Mouse (Mus musculus) liver, postnatal 0 days (tissue): ENCODE measurements at regions not wholly inside any gene's neighbourhood (a gene's known extent, or its start where the extent isn't known, plus 50 kb on each side); places are given as distances from the start of the nearest gene placed in this dataset.

Source experiments
- ATAC-seq: fragments of 200-750 bp; cut with Nextera tagmentation; 2 replicates; pipeline ENCODE4 v1.8.0; 2017; ENCODE audit warnings: mild to moderate bottlenecking, moderate library complexity
- DNase-seq: peaks from one replicate; pipeline ENCODE4 v3.0.0-alpha.2; 2016
- H3K27ac ChIP-seq: fragments of 300-500 bp; sonication (generic); 2 replicates; pipeline ENCODE4 v1.5.1; 2014; ENCODE audit warnings: antibody characterized with exemption, moderate library complexity, mild to moderate bottlenecking, low read depth
- H3K27me3 ChIP-seq: fragments of 300-500 bp; sonication (generic); 2 replicates; pipeline ENCODE4 v1.6.1; 2014; ENCODE audit warnings: low read length, control low read depth, mixed read lengths; ENCODE audit not compliant: insufficient read depth
- H3K36me3 ChIP-seq: fragments of 300-500 bp; sonication (generic); replicated peaks from 2 replicates; pipeline ENCODE4 v1.6.1; 2014; ENCODE audit warnings: mild to moderate bottlenecking, control low read depth, low read length, moderate library complexity, mixed read lengths; ENCODE audit not compliant: insufficient read depth
- H3K4me1 ChIP-seq: fragments of 300-500 bp; sonication (generic); 2 replicates; pipeline ENCODE4 v1.6.1; 2014; ENCODE audit warnings: antibody characterized with exemption, mild to moderate bottlenecking, control low read depth; ENCODE audit not compliant: insufficient read depth
- H3K4me2 ChIP-seq: fragments of 300-500 bp; sonication (generic); 2 replicates; pipeline ENCODE4 v1.6.1; 2014; ENCODE audit warnings: low read depth, mild to moderate bottlenecking, low read length, moderate library complexity, mixed read lengths
- H3K4me3 ChIP-seq: fragments of 300-500 bp; sonication (generic); 2 replicates; pipeline ENCODE4 v1.5.1; 2014; ENCODE audit warnings: low read depth, low read length
- H3K9ac ChIP-seq: fragments of 300-500 bp; sonication (generic); replicated peaks from 2 replicates; pipeline ENCODE4 v1.6.1; 2014; ENCODE audit warnings: mild to moderate bottlenecking, moderate library complexity
- H3K9me3 ChIP-seq: fragments of 300-500 bp; sonication (generic); 2 replicates; pipeline ENCODE4 v1.6.1; 2016; ENCODE audit warnings: mild to moderate bottlenecking, control low read depth, low read length, mixed read lengths
- CTCF ChIP-seq: sonication (generic); IDR thresholded peaks from 2 replicates; pipeline ENCODE4 v1.5.1; 2016; ENCODE audit warnings: antibody characterized with exemption, low read depth
- EP300 ChIP-seq: IDR thresholded peaks from 2 replicates; pipeline ENCODE4 v1.6.1; 2016; ENCODE audit warnings: antibody characterized with exemption, low read depth, mild to moderate bottlenecking
- WGBS: fragments of 180-500 bp; shearing (Covaris S2); extraction: QIAGEN DNeasy Blood & Tissue Kit; methylation state at CpG from one replicate; pipeline ENCODE4 v1.1.7; 2014; ENCODE audit not compliant: insufficient replicate concordance; 5-methylcytosine and 5-hydroxymethylcytosine counted together

DNA sequence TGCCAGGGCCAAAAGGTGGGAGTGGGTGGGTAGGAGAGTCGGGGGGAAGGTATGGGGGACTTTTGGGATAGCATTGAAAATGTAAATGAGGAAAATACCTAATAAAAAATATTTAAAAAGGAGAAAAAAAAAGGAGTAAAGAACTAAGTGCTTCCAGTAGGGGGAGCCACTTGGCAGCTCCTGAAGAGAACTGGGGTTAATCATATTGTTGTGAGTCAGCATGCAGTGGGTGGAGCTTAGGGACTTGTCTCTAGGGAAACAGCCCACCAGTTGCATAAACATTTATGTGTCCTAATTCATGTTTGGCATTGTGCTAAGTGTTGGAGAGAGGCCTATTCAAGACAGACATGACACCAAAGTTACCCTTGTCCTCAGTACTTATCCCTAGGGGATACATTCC, 466.0 kb upstream of the Gulo start:
- Histone ChIP-seq H3K9ac (no peak overlapping the region), H3K27me3 (no peaks in the 10 kb centered on the region), H3K9me3 (no peaks in the 10 kb centered on the region), H3K4me1 (no peaks in the 10 kb centered on the region), H3K36me3 (no peaks in the 10 kb centered on the region), H3K4me3 (no peak overlapping the region), H3K27ac (no peak overlapping the region), H3K4me2 (no peak overlapping the region)
- ATAC-seq: no peak
- DNase-seq: peak; percentile 19
- 35% methylated on average over 1 of the region's 1 CpGs for WGBS
- TF ChIP-seq CTCF (peak; percentile 33), EP300 (no peak)

DNA sequence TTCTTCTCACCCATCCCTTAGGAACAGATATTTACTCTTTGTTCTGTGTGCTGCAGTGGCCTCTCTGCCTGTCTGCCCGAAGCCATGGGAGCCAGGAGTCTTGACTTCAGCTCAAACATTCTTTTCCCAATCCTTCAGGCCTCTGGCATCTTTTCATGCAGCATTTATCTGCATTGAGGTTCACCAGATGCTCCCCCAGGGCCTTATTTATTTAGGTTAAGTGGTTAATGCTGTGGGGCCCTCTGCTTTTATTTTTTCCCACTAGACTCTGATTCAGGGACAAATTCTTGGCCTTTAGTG, 464.2 kb upstream of the Gulo start:
- Histone ChIP-seq H3K4me2 (no peak overlapping the region), H3K27ac (no peak overlapping the region), H3K36me3 (no peaks in the 10 kb centered on the region), H3K9me3 (no peaks in the 10 kb centered on the region), H3K4me3 (no peak overlapping the region), H3K9ac (no peak overlapping the region), H3K4me1 (no peaks in the 10 kb centered on the region), H3K27me3 (no peaks in the 10 kb centered on the region)
- ATAC-seq (no peak), DNase-seq (no peak)
- WGBS: 38% methylated on average over 1 of the region's 1 CpGs
- no peak for TF ChIP-seq EP300
- TF ChIP-seq CTCF: no peak

- Histone ChIP-seq H3K9me3 (no peaks in the 10 kb centered on the region), H3K4me1 (no peaks in the 10 kb centered on the region), H3K27ac (no peak overlapping the region), H3K4me2 (no peak overlapping the region), H3K4me3 (no peak overlapping the region), H3K9ac (no peak overlapping the region), H3K27me3 (no peaks in the 10 kb centered on the region), H3K36me3 (no peaks in the 10 kb centered on the region)
- DNase-seq (no peak), ATAC-seq (no peak)
- WGBS: 60% methylated on average over 5 of the region's 5 CpGs
- TF ChIP-seq EP300 (no peak), CTCF (no peak)
These were observed 463.7 kb upstream of the Gulo start for GRCm38 (mm10) chr14:66472537-66473250.

DNA sequence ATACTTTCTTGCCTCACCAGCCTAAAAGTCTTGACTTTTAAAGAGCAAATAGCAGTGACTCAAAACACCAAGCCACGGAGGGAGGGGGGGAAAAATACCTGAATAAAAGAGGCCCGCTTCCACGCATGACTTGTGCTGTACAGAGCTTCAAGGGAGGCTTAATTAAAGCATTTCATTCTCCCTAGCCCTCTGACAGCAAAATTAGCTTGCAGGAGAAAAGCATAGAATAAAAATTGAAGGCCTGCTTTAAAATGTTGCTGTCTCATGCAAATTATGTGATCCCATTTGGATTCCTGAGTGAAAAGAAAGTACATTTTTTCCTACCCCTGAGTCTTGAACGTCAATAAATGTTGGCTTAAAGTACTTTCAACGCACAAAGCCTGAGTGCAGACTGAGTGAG, 453.1 kb upstream of the Gulo start:
- H3K36me3 ChIP-seq: no peaks in the 10 kb centered on the region
- WGBS: 77% methylated on average over 5 of the region's 5 CpGs
- TF ChIP-seq CTCF: no peak
- no peak for TF ChIP-seq EP300
- H3K9me3 ChIP-seq: peaks cover 2% of the 10 kb centered on the region; the same call in 1 of the 2 replicates
- H3K27ac ChIP-seq: no peak overlapping the region
- H3K4me1 ChIP-seq: no peaks in the 10 kb centered on the region
- no peak overlapping the region for H3K9ac ChIP-seq
- no peaks in the 10 kb centered on the region for H3K27me3 ChIP-seq
- no peak overlapping the region for H3K4me2 ChIP-seq
- no peak for DNase-seq
- H3K4me3 ChIP-seq: no peak overlapping the region
- ATAC-seq: no peak

GRCm38 (mm10) chr14:66460795-66461194, 451.8 kb upstream of the Gulo start:
- ATAC-seq: no peak
- no peak overlapping the region for H3K4me3 ChIP-seq
- no peak overlapping the region for H3K27ac ChIP-seq
- H3K4me2 ChIP-seq: no peak overlapping the region
- H3K36me3 ChIP-seq: no peaks in the 10 kb centered on the region
- WGBS: 80% methylated on average over 3 of the region's 3 CpGs
- no peak for TF ChIP-seq CTCF
- no peak for TF ChIP-seq EP300
- no peak for DNase-seq
- H3K9me3 ChIP-seq: peaks cover 2% of the 10 kb centered on the region; the same call in 1 of the 2 replicates
- H3K27me3 ChIP-seq: no peaks in the 10 kb centered on the region
- H3K4me1 ChIP-seq: no peaks in the 10 kb centered on the region
- no peak overlapping the region for H3K9ac ChIP-seq

GRCm38 (mm10) chr14:66458696-66459095, 449.7 kb upstream of the Gulo start:
- 72% methylated on average over 4 of the region's 4 CpGs for WGBS
- Histone ChIP-seq H3K27ac (no peak overlapping the region), H3K4me3 (no peak overlapping the region), H3K9me3 (peaks cover 2% of the 10 kb centered on the region; the same call in 1 of the 2 replicates), H3K4me1 (no peaks in the 10 kb centered on the region), H3K4me2 (no peak overlapping the region), H3K36me3 (no peaks in the 10 kb centered on the region), H3K9ac (no peak overlapping the region), H3K27me3 (no peaks in the 10 kb centered on the region)
- no peak for ATAC-seq
- TF ChIP-seq EP300 (no peak), CTCF (no peak)
- DNase-seq: no peak

DNA sequence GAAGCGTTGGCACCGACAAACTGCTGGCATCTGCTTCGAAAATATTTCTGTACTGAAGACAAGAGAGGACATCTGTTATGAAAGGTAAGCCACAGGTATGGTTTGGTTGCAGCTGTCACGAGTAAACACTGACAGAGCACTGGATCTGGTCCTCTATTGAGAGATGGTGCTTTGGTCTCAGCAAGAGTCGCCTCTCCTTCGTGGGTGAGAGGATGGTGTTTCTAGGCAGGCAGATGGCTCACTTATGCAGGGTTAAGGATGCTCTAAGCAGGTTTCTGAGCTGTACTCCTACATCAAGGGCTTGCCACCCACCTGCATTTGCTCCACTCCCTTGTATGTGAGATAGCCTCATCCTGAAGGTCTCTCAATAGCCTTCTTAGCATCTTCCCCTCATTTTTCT, 448.3 kb upstream of the Gulo start:
- Histone ChIP-seq H3K36me3 (no peaks in the 10 kb centered on the region), H3K4me3 (no peak overlapping the region), H3K9ac (no peak overlapping the region), H3K27me3 (no peaks in the 10 kb centered on the region), H3K4me2 (no peak overlapping the region), H3K9me3 (peaks cover under 1% of the 10 kb centered on the region; the same call in 1 of the 2 replicates), H3K27ac (no peak overlapping the region), H3K4me1 (no peaks in the 10 kb centered on the region)
- DNase-seq (no peak), ATAC-seq (no peak)
- TF ChIP-seq EP300 (no peak), CTCF (no peak)
- WGBS: 66% methylated on average over 6 of the region's 6 CpGs
